Mouse (Mus musculus) kidney, adult 2 months (tissue): ENCODE results near the gene Lamp2. TPM values are rescaled to one million over a fixed set of nuclear protein-coding genes. Genes with fewer than 3 reads are reported as not detected.

Source experiments
- DNase-seq: peaks from one replicate; pipeline ENCODE4 v3.0.0; 2021
- H3K27ac ChIP-seq: fragments of 200-500 bp; 2 replicates; pipeline ENCODE4 v1.5.1; 2012; ENCODE audit warnings: low read depth, low read length, control low read depth, inconsistent platforms; ENCODE audit not compliant: insufficient read depth
- H3K27me3 ChIP-seq: fragments of 200-500 bp; replicated peaks from 2 replicates; pipeline ENCODE4 v1.6.1; 2012; ENCODE audit warnings: mild to moderate bottlenecking, moderate library complexity, low read length, inconsistent platforms; ENCODE audit not compliant: control insufficient read depth, insufficient read depth
- H3K36me3 ChIP-seq: fragments of 200-500 bp; 2 replicates; pipeline ENCODE4 v1.6.1; 2012; ENCODE audit warnings: mild to moderate bottlenecking, moderate library complexity, low read length, inconsistent platforms; ENCODE audit not compliant: control insufficient read depth, insufficient read depth
- H3K4me1 ChIP-seq: fragments of 200-500 bp; 2 replicates; pipeline ENCODE4 v1.6.1; 2011; ENCODE audit warnings: low read length; ENCODE audit not compliant: control insufficient read depth, insufficient read depth
- H3K4me3 ChIP-seq: fragments of 200-500 bp; 2 replicates; pipeline ENCODE4 v1.5.1; 2011; ENCODE audit warnings: mild to moderate bottlenecking, low read depth, low read length, control low read depth; ENCODE audit not compliant: insufficient read depth
- CTCF ChIP-seq: fragments of 200-500 bp; conservative IDR thresholded peaks from 2 replicates; pipeline ENCODE4 v1.5.1; 2011; ENCODE audit warnings: low read depth, mild to moderate bottlenecking, control low read depth, low read length, moderate library complexity, mixed read lengths; ENCODE audit not compliant: insufficient read depth, insufficient read length
- POLR2A ChIP-seq: fragments of 200-500 bp; IDR thresholded peaks from one replicate; pipeline ENCODE4 v1.6.1; 2011; ENCODE audit warnings: low read depth, low read length, control low read depth
- WGBS: fragments of 180-500 bp; shearing (Covaris S2); methylation state at CpG from one replicate; pipeline ENCODE4 v1.1.7; 2018; 5-methylcytosine and 5-hydroxymethylcytosine counted together
- polyA plus RNA-seq: library from polyadenylated mRNA; depleted of rRNA; stranded (reverse); fragments of >200 nt; gene quantifications from 2 replicates; pipeline ENCODE4 v1.2.3, GENCODE M21; 2012

Gene Lamp2
- polyA plus RNA-seq, 1 experiment = 353 TPM

GRCm38 (mm10) chrX:38453924-38454323 is 2.3 kb downstream of the Lamp2 start:
- Histone ChIP-seq H3K27ac (no peak overlapping the region), H3K27me3 (no peaks in the 10 kb centered on the region), H3K4me3 (no peak overlapping the region), H3K4me1 (peaks cover 3% of the 10 kb centered on the region; the same call in 1 of the 2 replicates), H3K36me3 (no peaks in the 10 kb centered on the region; the same call in 1 of the 2 replicates)
- WGBS = 54% methylated on average over 5 of the region's 5 CpGs
- no peak for TF ChIP-seq CTCF
- TF ChIP-seq POLR2A = no peak
- DNase-seq = no peak

GRCm38 (mm10) chrX:38450476-38450875 is 5.8 kb downstream of the Lamp2 start:
- 75% methylated on average over 6 of the region's 6 CpGs for WGBS
- peaks cover 3% of the 10 kb centered on the region; the same call in 1 of the 2 replicates for H3K4me1 ChIP-seq
- TF ChIP-seq POLR2A (no peak), CTCF (no peak)
- no peaks in the 10 kb centered on the region; the same call in 1 of the 2 replicates for H3K36me3 ChIP-seq
- peak; percentile 32 for DNase-seq
- H3K27ac ChIP-seq = no peak overlapping the region
- no peaks in the 10 kb centered on the region for H3K27me3 ChIP-seq
- H3K4me3 ChIP-seq = no peak overlapping the region

DNA sequence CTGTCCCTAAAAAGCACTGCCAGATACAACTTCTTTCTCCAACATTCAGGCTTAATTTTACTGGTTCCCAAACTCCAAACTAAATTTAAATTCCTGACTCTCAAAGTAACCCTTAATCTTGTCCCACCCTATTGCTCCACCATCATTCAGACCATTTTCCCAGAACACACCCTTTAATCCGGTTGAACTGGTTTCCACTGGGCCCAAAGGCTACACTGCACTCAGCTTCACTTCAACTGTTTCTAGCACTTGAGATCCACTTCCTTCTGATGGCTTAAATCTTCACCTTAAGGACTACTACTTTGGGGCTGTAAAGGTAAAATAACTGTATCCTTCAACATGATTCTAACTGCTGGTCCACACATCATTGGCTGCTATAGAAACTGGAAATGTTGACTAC is 10.5 kb downstream of the Lamp2 start:
- TF ChIP-seq POLR2A = no peak
- TF ChIP-seq CTCF = no peak
- Histone ChIP-seq H3K27ac (no peak overlapping the region), H3K36me3 (no peaks in the 10 kb centered on the region; the same call in 1 of the 2 replicates), H3K27me3 (no peaks in the 10 kb centered on the region), H3K4me1 (no peaks in the 10 kb centered on the region; the same call in 1 of the 2 replicates), H3K4me3 (no peak overlapping the region)
- no peak for DNase-seq
- 76% methylated on average over 1 of the region's 1 CpGs for WGBS

DNA sequence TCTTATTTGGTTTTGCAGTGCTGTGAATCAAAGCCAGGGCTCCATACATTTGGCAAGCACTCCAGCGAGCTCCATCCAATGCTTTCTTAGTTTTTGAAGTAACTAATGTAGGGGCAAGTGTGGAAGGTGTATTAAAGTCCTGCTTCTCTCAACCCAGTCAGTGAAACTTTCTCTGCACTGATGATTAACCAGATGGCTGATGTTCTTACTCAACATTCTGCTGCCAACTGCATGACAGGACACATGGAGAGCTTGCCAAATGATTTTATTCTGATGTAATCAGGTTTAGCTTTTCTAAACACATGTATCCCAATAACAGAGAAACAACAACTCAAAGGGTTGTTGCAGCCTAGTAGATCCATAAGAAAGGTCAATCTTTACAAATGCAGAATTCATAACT is 13.8 kb downstream of the Lamp2 start:
- Histone ChIP-seq H3K27ac (no peak overlapping the region; the same call in 1 of the 2 replicates), H3K4me3 (no peak overlapping the region), H3K4me1 (no peaks in the 10 kb centered on the region; the same call in 1 of the 2 replicates), H3K36me3 (no peaks in the 10 kb centered on the region; the same call in 1 of the 2 replicates), H3K27me3 (no peaks in the 10 kb centered on the region)
- WGBS = 45% methylated on average over 1 of the region's 1 CpGs
- TF ChIP-seq CTCF (no peak), POLR2A (no peak)
- DNase-seq = peak; percentile 70

DNA sequence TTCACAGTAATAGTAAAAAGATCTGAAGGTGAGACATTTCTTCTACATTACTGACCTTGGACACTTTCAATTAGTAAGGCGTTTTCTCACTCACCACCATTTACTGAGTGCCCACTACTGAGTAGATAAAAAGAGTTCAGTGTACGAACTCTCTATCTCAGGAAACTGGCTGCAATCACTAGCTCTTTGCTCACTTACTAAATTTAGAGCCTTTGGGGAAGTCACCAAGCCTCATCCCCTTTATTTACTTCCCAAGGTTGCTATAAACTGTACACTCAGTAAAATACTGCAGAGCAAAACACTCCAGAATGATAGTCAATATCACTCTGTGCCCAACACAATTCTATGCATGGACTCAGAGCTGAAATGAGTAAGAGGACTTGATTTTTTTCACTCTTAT is 16.6 kb downstream of the Lamp2 start:
- Histone ChIP-seq H3K4me3 (no peak overlapping the region), H3K27me3 (no peaks in the 10 kb centered on the region), H3K4me1 (no peaks in the 10 kb centered on the region; the same call in 1 of the 2 replicates), H3K36me3 (no peaks in the 10 kb centered on the region; the same call in 1 of the 2 replicates), H3K27ac (no peak overlapping the region)
- TF ChIP-seq CTCF (no peak), POLR2A (no peak)
- WGBS = 65% methylated on average over 2 of the region's 2 CpGs
- no peak for DNase-seq

DNA sequence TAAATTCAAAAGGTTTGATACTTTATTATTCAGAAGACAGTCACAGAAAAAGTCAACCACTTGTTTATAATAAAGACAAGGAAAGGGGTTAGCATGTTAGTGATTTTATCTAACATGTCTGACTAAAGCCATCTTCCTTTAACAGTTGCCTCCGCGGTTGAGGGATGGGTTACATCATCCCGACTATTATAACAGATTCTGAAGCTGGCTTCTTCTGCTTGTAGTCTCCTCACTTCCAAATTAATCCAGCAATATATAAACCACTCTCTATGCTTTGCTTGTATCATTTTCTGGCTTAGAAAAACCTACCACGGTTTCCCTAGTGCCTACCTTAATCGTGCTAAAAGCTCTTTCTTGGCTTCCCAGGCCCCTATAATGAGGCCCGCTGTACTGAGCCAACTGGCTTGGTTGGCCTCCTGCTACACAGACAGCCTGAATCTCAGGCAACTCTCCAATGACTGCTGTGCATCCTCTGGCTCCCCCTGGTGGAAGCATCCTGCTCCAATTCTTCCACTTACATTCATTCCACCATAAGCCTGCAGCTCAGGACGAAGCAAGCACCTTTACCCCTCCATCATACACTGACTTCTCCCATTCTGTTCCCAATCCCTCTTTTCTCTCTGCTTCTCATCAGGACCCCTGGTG is 18.0 kb downstream of the Lamp2 start:
- Histone ChIP-seq H3K27ac (no peak overlapping the region), H3K4me3 (no peak overlapping the region), H3K27me3 (no peaks in the 10 kb centered on the region), H3K4me1 (no peaks in the 10 kb centered on the region; the same call in 1 of the 2 replicates), H3K36me3 (no peaks in the 10 kb centered on the region; the same call in 1 of the 2 replicates)
- TF ChIP-seq POLR2A (no peak), CTCF (peak; percentile 83)
- 36% methylated on average over 7 of the region's 7 CpGs for WGBS
- peak; percentile 77 for DNase-seq

DNA sequence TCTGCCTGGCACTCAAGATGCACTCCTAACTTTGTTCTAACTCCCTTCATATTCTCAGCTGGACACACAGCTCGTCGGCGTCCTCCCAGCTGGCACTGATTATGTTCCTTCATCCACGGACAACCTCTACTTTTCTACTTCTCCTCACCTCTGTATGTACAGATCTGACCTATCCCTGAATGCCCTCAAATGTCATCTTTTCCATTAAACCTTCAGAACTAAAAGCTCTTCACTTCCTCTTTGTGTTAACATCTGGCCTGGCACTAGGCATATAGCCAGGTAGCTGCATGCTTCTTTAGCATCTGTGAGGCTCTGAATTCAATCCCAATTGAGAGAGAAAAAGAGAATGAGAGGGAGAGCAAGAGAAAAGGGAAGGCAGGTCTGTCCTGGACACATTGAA is 26.8 kb downstream of the Lamp2 start:
- no peak for DNase-seq
- TF ChIP-seq POLR2A = no peak
- no peak for TF ChIP-seq CTCF
- H3K27ac ChIP-seq = peak overlapping the region; percentile 28; the same call in 1 of the 2 replicates
- peaks cover 8% of the 10 kb centered on the region for H3K36me3 ChIP-seq
- WGBS = 58% methylated on average over 4 of the region's 4 CpGs
- no peak overlapping the region for H3K4me3 ChIP-seq
- no peaks in the 10 kb centered on the region for H3K27me3 ChIP-seq
- no peaks in the 10 kb centered on the region; the same call in 1 of the 2 replicates for H3K4me1 ChIP-seq
